Mouse (Mus musculus) limb, embryonic 12.5 days (tissue): ENCODE measurements around the gene OR5BS1P. TPM values are rescaled to one million over a fixed set of nuclear protein-coding genes. Genes with fewer than 3 reads are reported as not detected.
A peak's percentile ranks its signal among the peaks of the same experiment; 100 is the strongest.
"Not testable (repeated sequence)": the region's sequence is repeated elsewhere in the genome, so short reads cannot be mapped to it uniquely, and the experiment has no call there.

Source experiments
- ATAC-seq: fragments of 200-750 bp; cut with Nextera tagmentation; 2 replicates; pipeline ENCODE4 v1.8.0; 2017; ENCODE audit warnings: low read depth, moderate TSS enrichment; ENCODE audit not compliant: insufficient number of reproducible peaks, insufficient read depth, low FRiP score, low TSS enrichment
- H3K27ac ChIP-seq: fragments of 300-500 bp; sonication (generic); 2 replicates; pipeline ENCODE4 v1.5.1; 2016; ENCODE audit warnings: mild to moderate bottlenecking, moderate library complexity
- H3K27me3 ChIP-seq: fragments of 300-500 bp; sonication (generic); 2 replicates; pipeline ENCODE4 v1.6.1; 2016; ENCODE audit warnings: mild to moderate bottlenecking, moderate library complexity
- H3K36me3 ChIP-seq: fragments of 300-500 bp; sonication (generic); 2 replicates; pipeline ENCODE4 v1.6.1; 2016; ENCODE audit warnings: mild to moderate bottlenecking, moderate library complexity
- H3K4me1 ChIP-seq: fragments of 300-500 bp; sonication (generic); replicated peaks from 2 replicates; pipeline ENCODE4 v1.6.1; 2016
- H3K4me2 ChIP-seq: fragments of 300-500 bp; sonication (generic); 2 replicates; pipeline ENCODE4 v1.6.1; 2016; ENCODE audit warnings: mild to moderate bottlenecking, moderate library complexity
- H3K4me3 ChIP-seq: fragments of 300-500 bp; sonication (generic); replicated peaks from 2 replicates; pipeline ENCODE4 v1.5.1; 2016; ENCODE audit warnings: mild to moderate bottlenecking
- H3K9ac ChIP-seq: fragments of 300-500 bp; sonication (generic); replicated peaks from 2 replicates; pipeline ENCODE4 v1.6.1; 2016; ENCODE audit warnings: mild to moderate bottlenecking, moderate library complexity
- H3K9me3 ChIP-seq: fragments of 300-500 bp; sonication (generic); 2 replicates; pipeline ENCODE4 v1.6.1; 2016; ENCODE audit warnings: mild to moderate bottlenecking, moderate library complexity
- WGBS: fragments of 180-500 bp; shearing (Covaris S2); methylation state at CpG from one replicate; pipeline ENCODE4 v1.1.7; 2016; 5-methylcytosine and 5-hydroxymethylcytosine counted together
- polyA plus RNA-seq: library from polyadenylated mRNA; unstranded; fragments of >200 nt; fragmentation: Nextera tagmentation; extraction: Ambion mirVana; gene quantifications from 2 replicates; pipeline ENCODE4 v1.2.1, GENCODE M21; 2016

OR5BS1P gene
- polyA plus RNA-seq: not detected in 2 replicates

DNA sequence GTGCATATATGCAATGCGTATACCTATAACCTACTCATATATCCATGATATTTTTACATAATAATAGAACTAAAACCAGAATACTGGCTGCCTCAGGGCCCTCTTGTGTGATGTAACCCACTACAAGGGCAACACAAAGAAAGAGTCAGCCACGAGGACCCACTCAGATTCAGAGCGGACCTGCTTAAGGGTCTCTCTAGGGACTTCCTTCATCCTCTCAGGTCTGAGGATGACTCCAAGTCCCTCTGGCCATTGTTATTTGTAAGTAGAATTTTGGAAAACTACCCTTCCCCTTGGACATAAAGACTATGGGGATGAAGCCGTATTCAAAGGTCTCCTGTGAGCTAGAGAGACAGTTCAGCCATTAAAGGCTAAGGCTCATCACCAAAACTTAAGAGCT is at the start of gene OR5BS1P:
Gene OR5BS1P (plus strand): TSS at position 301 of the 400 bp plus-strand sequence.
- no peaks in the 10 kb centered on the region for H3K36me3 ChIP-seq
- ATAC-seq: no peak
- no peak within 1 kb of the TSS for H3K27ac ChIP-seq
- H3K27me3 ChIP-seq: peaks cover 10% of the 10 kb centered on the region; the same call in 1 of the 2 replicates
- no peaks in the 10 kb centered on the region for H3K4me1 ChIP-seq
- WGBS: 88% methylated on average over 4 of the region's 4 CpGs
- no peak within 1 kb of the TSS for H3K4me3 ChIP-seq
- H3K9me3 ChIP-seq: no peaks in the 10 kb centered on the region; the same call in 1 of the 2 replicates
- no peak within 1 kb of the TSS for H3K9ac ChIP-seq
- no peak within 1 kb of the TSS for H3K4me2 ChIP-seq

DNA sequence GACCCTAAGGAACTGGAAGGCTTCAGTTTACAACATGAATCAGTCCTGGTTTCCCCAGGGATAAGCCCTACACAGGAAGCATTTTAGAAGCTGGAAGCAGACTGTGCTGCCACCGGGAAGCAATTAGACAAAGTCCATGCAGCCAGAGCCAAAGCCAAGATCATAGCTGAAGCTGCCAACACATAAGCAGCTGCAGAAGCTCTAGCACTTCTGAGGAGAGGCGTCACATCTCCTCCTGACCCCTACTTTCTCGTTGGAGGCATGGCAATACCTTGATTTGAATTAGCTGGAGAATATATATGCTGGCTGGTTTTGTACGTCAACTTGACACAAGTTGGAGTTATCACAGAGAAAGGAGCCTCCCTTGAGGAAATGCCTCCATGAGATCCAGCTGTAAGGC is 48.8 kb upstream of the OR5BS1P start:
- Histone ChIP-seq H3K4me1 (peaks cover 14% of the 10 kb centered on the region; the same call in 1 of the 2 replicates), H3K27ac (no peak overlapping the region), H3K9ac (no peak overlapping the region), H3K4me2 (no peak overlapping the region), H3K4me3 (no peak overlapping the region), H3K27me3 (no peaks in the 10 kb centered on the region), H3K36me3 (no peaks in the 10 kb centered on the region), H3K9me3 (no peaks in the 10 kb centered on the region)
- ATAC-seq: no peak
- 54% methylated on average over 4 of the region's 4 CpGs for WGBS

DNA sequence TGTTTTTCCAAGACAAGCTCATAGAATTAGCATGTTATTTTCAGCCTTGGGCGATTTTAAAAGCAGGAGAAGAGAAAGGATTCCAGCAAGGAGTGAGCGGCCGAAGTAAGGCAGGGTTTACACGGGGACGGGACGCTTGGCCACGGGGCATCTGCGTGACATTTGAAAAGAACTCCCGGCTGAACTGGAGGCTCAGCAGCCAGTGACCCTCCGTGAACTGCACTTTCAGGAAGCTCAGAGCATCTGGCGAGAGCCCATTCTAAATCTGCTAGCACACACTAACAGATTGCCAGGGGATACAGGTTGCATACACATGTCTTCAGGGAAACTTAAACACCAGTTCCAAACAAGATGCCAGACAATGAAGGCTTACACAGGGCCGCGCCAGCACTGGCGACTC is 45.4 kb upstream of the OR5BS1P start:
- no peak for ATAC-seq
- H3K4me1 ChIP-seq: peaks cover 14% of the 10 kb centered on the region; the same call in 1 of the 2 replicates
- no peak overlapping the region for H3K9ac ChIP-seq
- no peak overlapping the region for H3K27ac ChIP-seq
- H3K4me3 ChIP-seq: no peak overlapping the region
- H3K27me3 ChIP-seq: no peaks in the 10 kb centered on the region
- H3K9me3 ChIP-seq: no peaks in the 10 kb centered on the region
- no peaks in the 10 kb centered on the region for H3K36me3 ChIP-seq
- peak overlapping the region; percentile 15; the same call in 1 of the 2 replicates for H3K4me2 ChIP-seq
- WGBS: 53% methylated on average over 14 of the region's 14 CpGs

DNA sequence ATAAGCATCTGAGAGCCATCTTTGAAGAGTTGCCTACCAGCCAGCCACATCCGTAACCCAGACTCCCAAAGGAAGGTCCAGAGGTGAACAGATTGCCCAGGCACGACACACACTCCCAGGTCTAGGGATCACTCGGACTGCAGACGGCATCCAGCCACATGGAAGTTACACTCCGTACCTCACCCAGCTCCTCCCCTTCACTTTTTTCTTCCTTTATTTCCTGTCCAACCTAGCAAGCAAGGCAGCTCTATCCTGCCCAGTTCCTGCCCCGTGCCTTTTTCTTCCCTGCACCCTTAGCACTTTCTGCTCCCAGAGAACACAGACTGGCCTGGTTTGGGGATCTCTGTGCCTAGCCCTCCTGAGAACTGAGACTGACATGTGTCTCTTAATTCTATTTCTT is 44.9 kb upstream of the OR5BS1P start:
- Histone ChIP-seq H3K27me3 (no peaks in the 10 kb centered on the region; the same call in 1 of the 2 replicates), H3K4me1 (peaks cover 14% of the 10 kb centered on the region; the same call in 1 of the 2 replicates), H3K9ac (no peak overlapping the region), H3K36me3 (no peaks in the 10 kb centered on the region), H3K9me3 (no peaks in the 10 kb centered on the region), H3K4me3 (no peak overlapping the region), H3K27ac (no peak overlapping the region), H3K4me2 (peak overlapping the region; percentile 15; the same call in 1 of the 2 replicates)
- 52% methylated on average over 6 of the region's 6 CpGs for WGBS
- ATAC-seq: no peak

DNA sequence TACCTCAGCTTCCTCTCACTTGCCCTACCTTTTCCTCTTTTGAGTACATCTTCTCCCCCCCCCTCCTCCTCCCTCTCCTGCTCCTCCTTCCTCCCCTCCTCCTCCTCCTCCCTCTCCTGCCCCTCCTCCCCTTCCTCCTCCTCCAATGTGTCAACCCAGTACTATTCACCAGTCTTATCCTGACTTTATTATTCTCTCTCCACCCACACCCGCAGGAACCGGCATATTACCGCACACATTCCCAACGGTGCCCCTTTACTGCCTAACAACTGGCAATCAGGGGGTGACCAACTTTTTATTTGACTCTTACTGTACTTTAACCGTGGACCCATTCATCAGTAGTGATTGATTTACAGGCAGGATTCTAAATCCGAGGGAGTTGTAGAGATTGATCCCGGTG is 44.5 kb upstream of the OR5BS1P start:
- ATAC-seq: no peak
- H3K36me3 ChIP-seq: no peaks in the 10 kb centered on the region
- 69% methylated on average over 7 of the region's 7 CpGs for WGBS
- H3K9ac ChIP-seq: no peak overlapping the region
- no peaks in the 10 kb centered on the region for H3K9me3 ChIP-seq
- H3K4me1 ChIP-seq: peaks cover 14% of the 10 kb centered on the region; the same call in 1 of the 2 replicates
- H3K27me3 ChIP-seq: no peaks in the 10 kb centered on the region; the same call in 1 of the 2 replicates
- no peak overlapping the region for H3K27ac ChIP-seq
- no peak overlapping the region for H3K4me2 ChIP-seq
- H3K4me3 ChIP-seq: no peak overlapping the region

DNA sequence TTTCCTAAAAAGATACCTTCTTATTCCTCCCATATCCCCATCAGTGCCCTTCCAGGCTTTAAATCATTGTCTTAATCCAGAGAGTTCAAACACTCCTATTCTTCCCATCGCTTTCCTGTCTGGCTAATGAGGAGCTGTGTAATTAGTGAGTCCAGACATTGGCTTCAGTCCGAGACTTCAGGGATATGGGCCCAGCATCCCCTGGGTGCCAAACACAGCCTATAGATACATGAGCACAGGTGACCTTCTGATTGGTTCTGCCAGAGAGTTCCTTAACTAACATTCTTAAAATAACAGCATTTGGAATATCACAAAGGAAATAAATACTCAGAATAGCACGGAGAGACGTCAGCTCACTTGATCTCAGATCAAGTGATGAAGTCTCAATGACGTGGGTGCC is 38.8 kb upstream of the OR5BS1P start, which contains the start of gene Olfr282:
Gene Olfr282 (plus strand): TSS at position 301 of the 400 bp plus-strand sequence.
- 86% methylated on average over 5 of the region's 5 CpGs for WGBS
- H3K9me3 ChIP-seq, H3K27ac ChIP-seq, H3K4me1 ChIP-seq, H3K4me2 ChIP-seq, H3K36me3 ChIP-seq, ATAC-seq, H3K4me3 ChIP-seq, H3K27me3 ChIP-seq, H3K9ac ChIP-seq: not testable (repeated sequence)

DNA sequence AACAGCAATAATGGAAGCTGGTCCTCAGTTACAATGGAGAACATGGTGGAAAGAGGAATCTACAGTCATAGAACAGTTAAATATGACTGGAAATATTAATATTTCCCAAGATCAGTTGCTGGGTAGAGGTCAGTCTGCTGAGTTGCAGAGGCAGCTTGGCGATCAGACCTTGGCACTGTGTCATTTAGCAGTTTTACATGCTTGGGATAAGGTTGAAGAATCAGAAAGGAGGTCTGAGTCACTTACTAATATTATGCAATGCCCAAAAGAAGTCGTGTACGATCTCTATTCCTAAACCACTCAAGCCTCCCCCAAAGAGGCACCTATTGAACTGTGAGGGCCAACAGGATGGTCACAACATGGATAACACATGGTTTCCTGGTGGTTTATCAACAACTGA is 25.1 kb upstream of the OR5BS1P start:
- WGBS: 74% methylated on average over 3 of the region's 3 CpGs
- ATAC-seq: no peak
- no peak overlapping the region for H3K9ac ChIP-seq

DNA sequence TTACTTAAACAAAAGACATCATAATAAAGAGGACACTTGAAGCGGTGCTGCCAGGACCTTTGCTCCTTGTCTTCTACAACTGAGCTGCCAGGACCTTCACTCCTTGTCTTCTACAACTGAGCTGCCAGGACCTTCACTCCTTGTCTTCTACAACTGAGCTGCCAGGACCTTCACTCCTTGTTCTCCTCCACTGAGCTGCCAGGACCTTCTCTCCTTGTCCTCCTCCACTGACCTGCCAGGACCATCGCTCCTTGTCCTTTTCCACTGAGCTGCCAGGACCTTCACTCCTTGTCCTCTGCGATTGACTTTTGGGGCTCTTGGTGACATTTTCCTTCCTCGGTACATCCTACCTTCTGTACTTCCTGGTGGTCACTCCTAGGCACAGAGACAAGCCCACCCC is 21.2 kb upstream of the OR5BS1P start:
- H3K36me3 ChIP-seq: no peaks in the 10 kb centered on the region
- no peak for ATAC-seq
- no peak overlapping the region for H3K4me3 ChIP-seq
- no peaks in the 10 kb centered on the region for H3K9me3 ChIP-seq
- no peaks in the 10 kb centered on the region for H3K27me3 ChIP-seq
- H3K27ac ChIP-seq: no peak overlapping the region
- H3K4me1 ChIP-seq: no peaks in the 10 kb centered on the region
- H3K4me2 ChIP-seq: no peak overlapping the region
- H3K9ac ChIP-seq: no peak overlapping the region
- WGBS: 57% methylated on average over 4 of the region's 4 CpGs

More for the DNA sequence above, 25.1 kb upstream of the OR5BS1P start:
- Histone ChIP-seq H3K9me3 (no peaks in the 10 kb centered on the region), H3K4me2 (no peak overlapping the region), H3K4me1 (no peaks in the 10 kb centered on the region), H3K27me3 (no peaks in the 10 kb centered on the region), H3K27ac (no peak overlapping the region), H3K36me3 (no peaks in the 10 kb centered on the region), H3K4me3 (no peak overlapping the region)

DNA sequence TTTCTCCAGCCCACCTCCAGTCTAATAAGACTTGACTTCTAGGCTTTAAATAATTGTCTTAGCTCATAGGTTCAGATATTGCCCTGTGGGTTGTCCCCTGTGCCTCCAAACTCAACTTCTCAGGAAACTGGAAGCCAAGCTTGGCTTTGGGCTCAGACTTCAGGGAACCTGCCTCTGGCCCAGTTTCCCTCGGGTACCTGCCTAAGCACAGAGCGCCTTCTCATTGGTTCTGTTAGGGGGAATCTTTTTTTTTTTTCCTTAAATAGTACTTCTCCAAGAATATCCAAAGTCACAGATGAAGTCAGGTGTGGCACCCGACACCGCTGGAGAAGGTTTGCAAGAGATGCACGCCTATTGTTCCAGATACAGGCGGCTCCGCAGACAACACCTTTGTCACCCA is 17.4 kb upstream of the OR5BS1P start, which contains the start of gene Olfr281:
Gene Olfr281 (plus strand): TSS at position 301 of the 400 bp plus-strand sequence.
- Histone ChIP-seq H3K4me1 (no peaks in the 10 kb centered on the region), H3K4me2 (no peak within 1 kb of the TSS), H3K9me3 (no peaks in the 10 kb centered on the region), H3K27me3 (no peaks in the 10 kb centered on the region), H3K36me3 (no peaks in the 10 kb centered on the region), H3K9ac (no peak within 1 kb of the TSS), H3K4me3 (no peak within 1 kb of the TSS), H3K27ac (no peak within 1 kb of the TSS)
- 87% methylated on average over 7 of the region's 7 CpGs for WGBS
- no peak for ATAC-seq

DNA sequence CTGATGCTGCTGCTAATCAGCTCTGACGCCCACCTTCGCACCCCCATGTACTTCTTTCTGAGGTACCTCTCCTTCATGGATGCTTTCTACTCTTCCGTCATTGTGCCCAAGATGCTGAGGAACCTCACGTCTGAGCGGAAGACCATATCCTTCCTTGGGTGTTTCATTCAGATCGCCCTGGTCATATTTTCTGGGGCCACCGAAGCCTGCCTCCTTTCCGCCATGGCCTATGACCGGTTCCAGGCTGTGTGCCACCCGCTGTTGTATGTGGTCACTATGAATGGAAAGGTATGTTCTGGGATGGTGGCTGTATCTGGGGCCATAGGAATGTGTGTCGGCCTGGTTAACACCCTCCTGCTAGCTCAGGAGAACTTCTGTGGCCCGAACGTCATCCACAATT is 1.8 kb downstream of the OR5BS1P start:
- 89% methylated on average over 13 of the region's 13 CpGs for WGBS
- no peaks in the 10 kb centered on the region; the same call in 1 of the 2 replicates for H3K9me3 ChIP-seq

DNA sequence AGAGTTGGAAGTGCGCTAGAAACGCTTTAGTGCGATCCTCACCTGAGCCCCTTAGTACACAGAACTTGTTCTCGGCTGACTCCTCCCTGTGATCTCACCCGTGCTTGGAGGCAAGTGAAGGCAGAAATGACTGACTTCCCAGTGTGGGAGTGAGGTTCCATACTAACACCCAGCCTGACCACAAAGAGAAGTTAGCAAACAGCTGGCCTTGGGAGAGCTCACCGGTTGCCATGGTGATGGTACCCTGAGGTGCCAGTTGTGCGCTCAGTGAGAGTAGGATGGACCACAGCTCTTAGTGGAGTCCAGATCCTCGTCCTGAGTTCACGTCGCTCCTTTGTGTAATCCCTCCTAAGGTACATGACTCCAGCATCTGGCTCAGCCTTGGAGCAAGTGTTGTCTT is 5.3 kb downstream of the OR5BS1P start:
- Histone ChIP-seq H3K27me3 (peaks cover 4% of the 10 kb centered on the region; the same call in 1 of the 2 replicates), H3K9ac (no peak overlapping the region), H3K4me2 (no peak overlapping the region), H3K27ac (no peak overlapping the region), H3K4me1 (no peaks in the 10 kb centered on the region), H3K36me3 (no peaks in the 10 kb centered on the region), H3K4me3 (no peak overlapping the region), H3K9me3 (no peaks in the 10 kb centered on the region)
- WGBS: 75% methylated on average over 10 of the region's 10 CpGs
- ATAC-seq: no peak

More for the DNA sequence above, 1.8 kb downstream of the OR5BS1P start:
- H3K4me2 ChIP-seq: no peak overlapping the region
- no peaks in the 10 kb centered on the region for H3K36me3 ChIP-seq
- no peak overlapping the region for H3K9ac ChIP-seq
- ATAC-seq: no peak
- peaks cover 4% of the 10 kb centered on the region; the same call in 1 of the 2 replicates for H3K27me3 ChIP-seq
- H3K4me1 ChIP-seq: no peaks in the 10 kb centered on the region
- no peak overlapping the region for H3K4me3 ChIP-seq
- no peak overlapping the region for H3K27ac ChIP-seq

DNA sequence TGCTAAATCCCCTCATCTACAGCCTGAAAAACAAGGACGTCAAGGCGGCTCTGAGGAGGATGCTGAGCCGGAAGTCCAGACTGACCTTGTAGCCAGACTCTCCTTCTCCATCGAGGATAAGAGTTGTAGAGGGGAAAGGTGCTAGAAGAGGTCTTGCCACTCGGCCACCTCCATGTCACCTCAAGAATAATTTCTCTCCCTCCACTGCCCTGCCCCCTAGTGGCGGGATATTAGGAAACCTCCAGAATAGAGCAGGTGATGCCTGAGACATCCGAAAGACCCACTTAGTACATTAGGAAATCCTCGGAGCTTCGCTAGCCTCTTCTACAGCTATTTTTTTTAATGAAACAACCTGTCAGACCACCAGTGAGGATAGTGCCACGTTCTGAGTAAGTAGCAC is 5.7 kb downstream of the OR5BS1P start:
- Histone ChIP-seq H3K36me3 (no peaks in the 10 kb centered on the region), H3K4me3 (no peak overlapping the region), H3K27me3 (peaks cover 4% of the 10 kb centered on the region; the same call in 1 of the 2 replicates), H3K9me3 (no peaks in the 10 kb centered on the region), H3K4me1 (no peaks in the 10 kb centered on the region), H3K27ac (no peak overlapping the region), H3K4me2 (no peak overlapping the region), H3K9ac (no peak overlapping the region)
- no peak for ATAC-seq
- WGBS: 54% methylated on average over 10 of the region's 10 CpGs
